Mouse (Mus musculus) thymus, postnatal 25 days (tissue): ENCODE measurements around the gene Igf1r.

Experiments used
- DNase-seq: peaks from one replicate; pipeline ENCODE4 v3.0.0; 2022

The Igf1r gene

DNA sequence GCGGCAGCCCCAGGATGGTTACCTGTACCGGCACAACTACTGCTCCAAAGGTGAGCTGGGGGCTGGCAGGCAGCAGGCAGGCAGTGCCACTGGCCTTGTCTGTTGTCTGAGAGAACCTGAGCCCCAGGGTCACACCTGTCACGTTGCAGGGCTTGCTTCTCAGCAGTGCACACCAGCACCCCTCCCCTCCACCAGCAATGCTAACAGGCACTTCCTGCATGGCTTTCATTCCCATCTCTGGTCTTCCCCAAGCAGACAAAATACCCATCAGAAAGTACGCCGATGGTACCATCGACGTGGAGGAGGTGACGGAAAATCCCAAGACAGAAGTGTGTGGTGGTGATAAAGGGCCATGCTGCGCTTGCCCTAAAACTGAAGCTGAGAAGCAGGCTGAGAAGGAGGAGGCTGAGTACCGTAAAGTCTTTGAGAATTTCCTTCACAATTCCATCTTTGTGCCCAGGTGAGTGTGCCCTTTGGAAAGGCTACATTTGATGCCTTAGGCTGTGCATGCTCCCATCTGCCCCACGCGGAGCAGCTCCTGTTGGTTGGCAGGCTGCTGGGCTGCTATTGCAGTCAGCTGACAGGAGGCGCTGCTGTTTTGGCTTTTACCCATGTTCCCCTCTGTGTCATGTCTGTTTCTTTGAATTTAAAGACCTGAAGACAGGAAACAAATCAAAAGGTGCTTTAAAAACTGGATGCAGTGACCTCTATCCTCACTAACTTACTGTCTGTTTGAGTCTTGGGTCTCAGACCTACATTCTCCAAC lies 237.2 kb downstream of the Igf1r start:
- DNase-seq = peak; percentile 61

DNA sequence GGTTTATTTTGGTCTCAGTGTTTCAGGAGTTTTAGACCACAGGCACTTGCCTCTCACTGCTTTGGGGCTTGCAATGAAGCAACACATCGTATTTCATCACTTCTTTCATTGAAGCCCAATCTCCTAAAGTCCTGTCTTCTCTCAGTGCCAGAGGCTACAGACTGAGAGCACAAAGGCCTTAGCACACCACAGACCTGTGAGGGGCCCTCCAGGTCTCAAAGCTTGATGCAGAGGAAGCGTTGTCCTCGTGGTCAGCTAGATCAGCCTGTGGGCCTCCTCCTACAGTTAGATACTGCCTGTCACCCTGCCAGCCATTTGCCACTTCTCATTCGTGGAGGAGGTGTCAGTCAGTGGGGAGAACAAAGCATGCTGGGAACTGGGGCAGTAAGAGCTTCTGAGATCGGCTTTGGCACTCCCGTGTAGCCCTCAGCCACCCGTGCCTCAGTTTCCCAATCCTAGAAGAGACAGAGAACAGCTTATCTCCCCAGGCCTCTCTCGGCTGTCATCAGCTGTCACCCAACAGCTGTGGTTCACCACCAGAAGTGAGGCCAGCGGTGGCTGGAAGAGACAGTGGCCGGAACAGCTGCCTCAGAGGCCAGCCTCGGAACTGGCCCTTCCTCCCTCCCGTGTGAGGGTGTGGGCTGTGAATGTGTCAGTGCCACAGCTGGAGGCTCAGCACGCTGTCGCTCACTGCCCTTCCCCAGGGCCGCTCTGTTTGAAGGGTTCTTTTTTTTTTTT lies 241.5 kb downstream of the Igf1r start:
- no peak for DNase-seq

DNA sequence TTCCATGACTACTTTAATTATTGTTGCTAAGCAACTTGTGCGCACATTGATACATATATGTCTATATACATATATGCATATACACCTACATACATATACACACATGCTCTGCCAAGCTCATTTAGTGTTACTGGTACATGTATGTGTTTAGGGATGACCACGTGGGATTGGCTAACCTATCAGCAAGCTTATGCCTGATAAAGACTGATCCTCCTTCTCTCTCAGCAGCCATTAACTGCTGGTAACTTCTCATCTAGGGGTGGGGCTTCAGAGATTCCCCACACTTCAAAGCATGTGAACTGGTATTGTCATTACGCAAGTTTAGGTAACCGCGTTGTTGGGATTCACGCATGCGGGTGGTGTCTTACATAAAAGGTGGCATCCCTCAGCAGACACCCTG lies 247.0 kb downstream of the Igf1r start:
- no peak for DNase-seq

- DNase-seq = no peak
Measured at GRCm38 (mm10) chr7:68205776-68206427, 253.3 kb downstream of the Igf1r start.

DNA sequence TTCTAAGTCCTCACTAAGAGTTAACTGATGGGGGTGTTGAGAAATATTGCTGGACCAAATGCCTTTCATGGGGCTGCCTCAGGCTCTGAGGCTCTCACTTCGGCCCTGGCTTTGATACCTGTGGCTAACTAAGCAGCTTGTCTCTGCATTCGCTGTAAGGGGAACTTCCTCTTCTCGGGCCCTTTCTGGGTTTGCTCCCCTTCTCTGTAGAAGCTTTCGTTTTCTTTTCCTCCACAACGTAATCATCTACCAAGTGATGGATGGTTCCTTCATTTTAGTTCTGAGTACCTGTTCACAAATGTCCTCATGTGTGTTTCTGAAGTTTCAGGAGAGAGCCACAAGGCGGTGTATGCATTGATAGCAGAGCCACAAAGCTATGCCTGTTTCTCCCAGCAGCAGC lies 256.4 kb downstream of the Igf1r start:
- no peak for DNase-seq

DNA sequence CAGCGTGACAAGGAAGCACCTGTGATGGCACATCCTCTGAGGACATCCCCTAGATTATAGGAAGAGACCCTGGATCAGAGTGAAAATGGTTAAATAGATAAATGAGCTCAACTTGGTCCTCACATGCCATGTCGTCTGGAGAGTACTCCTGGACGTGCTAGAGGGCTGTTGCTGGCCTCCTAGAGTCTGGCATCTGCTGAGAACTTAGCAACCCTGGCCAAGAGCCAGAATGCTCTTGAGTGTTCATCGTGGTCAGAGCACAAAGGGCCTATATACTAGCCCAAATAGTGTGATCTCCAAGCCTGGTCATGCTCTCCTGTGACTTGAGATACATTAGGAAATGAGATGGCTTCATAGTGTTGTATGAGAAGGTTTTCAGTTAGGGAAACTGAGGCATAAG lies 257.8 kb downstream of the Igf1r start:
- no peak for DNase-seq

DNA sequence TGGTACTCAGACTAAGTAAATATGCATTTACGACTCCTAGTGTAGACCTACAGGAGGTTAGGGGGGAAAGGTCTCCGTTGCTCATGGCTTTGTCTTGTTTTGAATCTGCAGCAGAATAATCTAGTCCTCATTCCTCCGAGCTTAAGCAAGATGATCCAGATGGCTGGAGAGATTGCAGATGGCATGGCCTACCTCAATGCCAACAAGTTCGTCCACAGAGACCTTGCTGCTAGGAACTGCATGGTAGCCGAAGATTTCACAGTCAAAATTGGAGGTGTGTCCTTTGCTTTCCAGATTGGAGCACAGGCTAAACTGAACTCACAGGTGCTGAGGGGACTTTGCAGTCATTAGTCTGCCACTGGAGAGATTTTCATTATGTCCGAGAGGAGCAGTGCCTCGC lies 259.3 kb downstream of the Igf1r start:
- no peak for DNase-seq

GRCm38 (mm10) chr7:68213842-68214241 lies 261.2 kb downstream of the Igf1r start:
- DNase-seq = no peak

GRCm38 (mm10) chr7:68215522-68216070 lies 263.0 kb downstream of the Igf1r start:
- no peak for DNase-seq

GRCm38 (mm10) chr7:68218879-68219278 lies 266.3 kb downstream of the Igf1r start:
- DNase-seq = no peak

GRCm38 (mm10) chr7:68221677-68222230 lies 269.1 kb downstream of the Igf1r start:
- DNase-seq = no peak

GRCm38 (mm10) chr7:68223356-68223808 lies 270.8 kb downstream of the Igf1r start:
- no peak for DNase-seq

- peak; percentile 60 for DNase-seq
Measured at GRCm38 (mm10) chr7:68224006-68224405, 271.4 kb downstream of the Igf1r start.

DNA sequence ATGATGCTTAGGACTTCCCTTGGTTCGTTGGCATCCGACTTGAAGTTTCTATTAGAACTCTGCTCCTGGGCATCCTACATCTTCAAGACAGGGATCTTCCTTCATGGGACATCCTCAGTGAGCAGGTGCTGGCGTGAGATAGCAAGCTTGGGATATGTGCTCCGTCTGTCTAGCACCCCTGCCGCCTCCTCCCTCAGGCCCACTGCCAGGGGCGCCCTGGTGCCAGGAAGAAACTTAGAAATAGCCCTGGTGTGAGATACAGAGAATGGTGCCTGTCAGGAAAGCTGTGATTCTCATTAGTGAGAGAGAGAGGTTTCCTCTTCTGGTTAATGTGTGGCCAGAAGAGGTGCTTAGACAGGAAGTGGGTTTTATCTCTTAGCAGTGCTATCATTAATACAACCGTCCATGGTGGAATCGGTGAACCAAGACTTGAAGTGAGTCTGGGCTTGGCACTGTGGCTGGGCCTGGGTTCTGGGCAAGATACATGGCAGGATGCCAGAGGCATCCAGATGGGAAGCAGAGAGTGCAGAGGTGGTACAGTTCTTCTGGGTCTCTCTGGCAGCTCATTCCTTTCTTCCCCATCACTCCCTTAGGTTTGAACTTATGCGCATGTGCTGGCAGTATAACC lies 272.9 kb downstream of the Igf1r start:
- no peak for DNase-seq

DNA sequence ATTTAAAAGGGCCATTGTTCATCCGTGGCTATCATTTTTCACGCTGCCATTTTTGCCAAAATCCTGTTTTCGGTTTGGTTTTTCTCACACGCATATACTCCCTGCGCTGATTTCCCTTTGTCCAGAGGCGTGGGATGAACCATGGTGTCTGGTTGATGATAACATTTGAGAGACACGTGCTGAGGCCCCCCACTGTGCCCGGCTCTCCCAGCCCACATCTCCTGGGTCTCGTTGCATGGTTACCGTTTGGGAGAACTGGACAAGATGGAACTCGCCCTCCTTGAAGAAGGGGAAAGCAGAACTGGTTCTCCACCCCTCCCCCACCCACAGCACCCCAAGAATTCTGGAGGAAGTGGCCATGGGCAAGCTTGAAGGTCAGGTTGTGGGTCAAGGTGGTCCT lies 274.4 kb downstream of the Igf1r start:
- DNase-seq = no peak

DNA sequence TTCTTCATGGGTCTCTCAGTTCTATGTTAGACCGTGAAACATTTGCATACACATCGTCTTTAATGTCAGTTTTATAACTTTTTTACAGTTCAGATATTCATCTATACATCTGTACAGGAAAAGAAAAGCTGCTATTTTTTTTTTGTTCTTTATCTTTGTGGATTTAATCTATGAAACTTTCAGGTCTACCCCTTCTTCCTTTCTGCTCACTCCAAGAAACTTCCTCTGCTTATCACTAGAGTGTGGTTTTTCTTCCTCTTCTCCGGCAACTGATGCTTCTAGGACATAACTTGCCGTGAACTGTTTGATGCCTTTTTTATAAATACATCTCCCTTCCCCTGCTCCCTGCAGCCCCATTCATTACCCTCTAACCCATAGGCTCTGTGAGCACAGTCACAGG lies 275.0 kb downstream of the Igf1r start:
- DNase-seq = no peak

DNA sequence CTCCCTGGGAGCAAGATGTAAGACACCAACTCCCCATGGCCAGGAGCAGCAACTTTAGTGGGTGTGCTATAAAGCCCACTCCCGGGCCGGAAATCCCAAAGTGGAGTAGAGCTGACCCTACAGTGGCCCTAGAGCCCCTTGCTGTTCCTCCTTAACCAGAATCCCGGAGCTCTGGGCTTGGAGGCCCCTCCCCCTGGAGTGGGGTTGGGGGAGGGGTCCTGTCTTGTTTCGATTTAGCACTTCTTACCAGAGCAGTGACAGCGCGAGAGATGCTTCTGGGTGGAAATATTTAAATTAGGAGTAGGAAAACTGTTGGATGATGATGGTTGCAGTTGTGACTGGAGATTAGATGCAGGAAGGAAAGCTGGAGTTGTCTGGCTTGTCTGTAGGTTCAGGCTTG lies 275.9 kb downstream of the Igf1r start:
- DNase-seq = no peak

GRCm38 (mm10) chr7:68230831-68231230 lies 278.2 kb downstream of the Igf1r start:
- no peak for DNase-seq

DNA sequence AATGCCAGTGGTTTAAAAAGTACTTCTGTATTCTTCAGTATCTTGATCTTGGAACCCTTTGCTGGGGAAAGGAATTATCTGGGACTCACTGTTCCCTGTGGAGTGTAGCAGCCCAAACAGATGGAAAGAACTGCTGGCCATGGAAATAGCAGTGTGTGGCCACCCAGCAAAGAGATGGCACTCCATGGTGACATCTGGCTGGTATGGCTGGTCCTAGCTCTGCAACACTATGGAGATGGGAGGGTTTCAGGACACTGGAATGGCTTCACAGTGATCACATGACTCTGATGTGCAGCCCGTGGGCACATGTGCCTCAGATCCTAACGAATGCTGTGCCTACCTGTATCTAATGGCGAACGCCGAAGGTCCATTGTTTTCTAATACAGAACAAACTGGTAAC lies 279.9 kb downstream of the Igf1r start:
- DNase-seq = no peak

- no peak for DNase-seq
Measured at GRCm38 (mm10) chr7:68233619-68234223, 281.1 kb downstream of the Igf1r start.

GRCm38 (mm10) chr7:68236817-68237216 lies 284.2 kb downstream of the Igf1r start:
- no peak for DNase-seq

- DNase-seq = no peak
Measured at GRCm38 (mm10) chr7:68239220-68239827, 286.7 kb downstream of the Igf1r start.
